Mouse (Mus musculus): Measurements from ENCODE around the gene Abraxas1. TPM values are rescaled to one million over a fixed set of nuclear protein-coding genes. Genes with fewer than 3 reads are reported as not detected.

Gene Abraxas1
- 2.2 and 6.9 TPM in 2 replicates for polyA plus RNA-seq (2012; ENCODE audit: low replicate concordance)

GRCm38 (mm10) chr5:100820483-100821184 lies at the start of gene Abraxas1:
Abraxas1 (minus strand) TSS chr5:100820965.

GRCm38 (mm10) chr5:100845485-100845847 lies 24.7 kb upstream of the Abraxas1 start, which contains the start of gene Gpat3:
Gpat3 (plus strand) TSS chr5:100845713.

GRCm38 (mm10) chr5:100798165-100798860 lies 22.5 kb downstream of the Abraxas1 start, which contains the start of the genes Helq and Mrps18c:
Helq (minus strand) TSS chr5:100798598.
Mrps18c (plus strand) TSS chr5:100798627.

Other genes starting within 250 kb of the Abraxas1 start
- gene Plac8, start 248.7 kb downstream of the Abraxas1 start, polyA plus RNA-seq (2012; ENCODE audit: low replicate concordance): 0.72 and 2.3 TPM in 2 replicates
- gene Coq2, start 145.8 kb downstream of the Abraxas1 start, polyA plus RNA-seq (2012; ENCODE audit: low replicate concordance): 62.3 and 69.2 TPM in 2 replicates
- gene Hpse, start 101.2 kb downstream of the Abraxas1 start, polyA plus RNA-seq (2012; ENCODE audit: low replicate concordance): 3.7 and 9.0 TPM in 2 replicates
- gene Helq, start 22.4 kb downstream of the Abraxas1 start, polyA plus RNA-seq (2012; ENCODE audit: low replicate concordance): 27.7 and 34.4 TPM in 2 replicates
- 0.92 and 4.7 TPM in 2 replicates for gene Mrps18c, start 22.3 kb downstream of the Abraxas1 start, polyA plus RNA-seq (2012; ENCODE audit: low replicate concordance)
- gene Gpat3, start 24.7 kb upstream of the Abraxas1 start, polyA plus RNA-seq (2012; ENCODE audit: low replicate concordance): 0.33 and 0.72 TPM in 2 replicates